8 mouse cellular contexts compared by ENCODE assay signal in the genomic region with DNA sequence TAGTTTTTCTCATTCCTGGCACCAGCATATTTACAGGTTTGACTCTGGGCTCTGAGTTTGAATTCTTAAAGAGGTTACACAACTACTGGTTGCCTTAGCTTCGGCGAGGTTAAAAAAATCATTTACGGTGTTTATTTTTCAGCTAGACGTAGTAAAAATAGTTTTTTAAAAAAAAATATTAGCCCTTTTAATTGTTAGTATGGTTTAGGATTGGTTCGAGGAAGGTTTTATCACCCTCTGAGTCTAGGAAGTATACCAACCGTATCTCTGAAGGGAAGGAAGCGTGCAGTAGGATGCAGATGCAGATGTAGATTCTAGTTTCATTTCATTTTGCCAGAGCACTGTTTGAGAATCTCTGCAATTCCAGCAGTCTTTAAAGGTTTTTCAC. TPM values are rescaled to one million over a fixed set of nuclear protein-coding genes. Genes with fewer than 3 reads are reported as not detected.
DNase-seq lines count a peak whose midpoint lies in the region; ATAC-seq and TF ChIP-seq lines count a peak whose summit lies in the region.

No protein-coding gene starts in this region.

- H3K9ac ChIP-seq in heart, embryonic 11.5 days (ENCODE audit: low read depth, low read length): peak overlapping the region; percentile 87
- peak overlapping the region; percentile 87; the same call in 1 of the 2 replicates for H3K9ac ChIP-seq in ES-E14 (ENCODE audit: insufficient read depth, low read depth, low read length, poor library complexity, severe bottlenecking)
- peak overlapping the region; percentile 85 for H3K9ac ChIP-seq in midbrain, embryonic 11.5 days (ENCODE audit: low read length)

- H3K4me2 ChIP-seq in heart, embryonic 11.5 days: peak overlapping the region; percentile 66
- peak overlapping the region; percentile 56 for H3K4me2 ChIP-seq in midbrain, embryonic 11.5 days

- in situ Hi-C loops in ES-E14 (cut with MboI; ENCODE audit: low sequenced_read_pairs in 2 of 2, unreplicated experiment in 2 of 2): no loop called here

- 0 out of 2 replicates have a peak overlapping the region, but pooled peaks have one; percentile 83 for H3K27ac ChIP-seq in heart, embryonic 11.5 days (ENCODE audit: low read depth, low read length)
- H3K27ac ChIP-seq in ES-E14 (ENCODE audit: insufficient read depth, low read depth, low read length, poor library complexity, severe bottlenecking): no peak overlapping the region
- H3K27ac ChIP-seq in midbrain, embryonic 11.5 days (ENCODE audit: low read depth, low read length): no peak overlapping the region

- ATAC-seq in heart, embryonic 11.5 days (replicated peaks; ENCODE audit: insufficient number of reproducible peaks, low FRiP score, low TSS enrichment): no peak
- ATAC-seq in midbrain, embryonic 11.5 days (ENCODE audit: low FRiP score): no peak

- no peaks in the 10 kb centered on the region for H3K27me3 ChIP-seq in heart, embryonic 11.5 days (ENCODE audit: control insufficient read depth, insufficient read depth, low read length)
- H3K27me3 ChIP-seq in midbrain, embryonic 11.5 days (ENCODE audit: control insufficient read depth, insufficient read depth, low read length): no peaks in the 10 kb centered on the region

- no peaks in the 10 kb centered on the region for H3K36me3 ChIP-seq in heart, embryonic 11.5 days (ENCODE audit: control insufficient read depth, insufficient read depth, low read length)
- no peaks in the 10 kb centered on the region for H3K36me3 ChIP-seq in ES-E14 (ENCODE audit: control insufficient read depth, insufficient read depth, low read length, poor library complexity, severe bottlenecking)
- no peaks in the 10 kb centered on the region for H3K36me3 ChIP-seq in midbrain, embryonic 11.5 days (ENCODE audit: control insufficient read depth, insufficient read depth, low read length)

- peak overlapping the region; percentile 82 for H3K4me3 ChIP-seq in heart, embryonic 11.5 days (ENCODE audit: low read depth, low read length)
- peak overlapping the region; percentile 77 to 91 for H3K4me3 ChIP-seq in ES-E14 (ENCODE audit: insufficient read depth in 1 of 2, low read depth in 1 of 2, low read length in 2 of 2, poor library complexity in 1 of 2, severe bottlenecking in 1 of 2)
- H3K4me3 ChIP-seq in midbrain, embryonic 11.5 days (ENCODE audit: low read depth, low read length): peak overlapping the region; percentile 73

- 7% methylated on average over 7 of the region's 7 CpGs for WGBS in heart, embryonic 11.5 days (ENCODE audit: insufficient replicate concordance)
- 10% methylated on average over 7 of the region's 7 CpGs for WGBS in midbrain, embryonic 11.5 days

- DNase-seq in heart, adult 11 months: no peak
- DNase-seq in ES-E14 (ENCODE audit: low read depth, low spot score): no peak
- peak; percentile 8 to 9 for DNase-seq in heart, postnatal 10 days
- DNase-seq in midbrain, embryonic 11.5 days (ENCODE audit: low spot score, missing footprints): peak; percentile 86
- no peak for DNase-seq in spleen, postnatal 10 days (ENCODE audit: low spot score in 2 of 2)
- DNase-seq in cerebellum, adult 11-12 months: no peak
- no peak for DNase-seq in retina, postnatal 1 day

- intact Hi-C loops in heart, postnatal 10 days (cut with DNase I): loop anchor here (2.0 kb wide), 1 partner anchor 51 kb away; no protein-coding TSS in a partner anchor

- no peaks in the 10 kb centered on the region for H3K9me3 ChIP-seq in heart, embryonic 11.5 days (replicated peaks; ENCODE audit: control insufficient read depth, low read length)
- no peaks in the 10 kb centered on the region for H3K9me3 ChIP-seq in ES-E14 (ENCODE audit: control insufficient read depth, insufficient read depth, low read depth, low read length)
- no peaks in the 10 kb centered on the region for H3K9me3 ChIP-seq in midbrain, embryonic 11.5 days (ENCODE audit: control insufficient read depth, low read length)

- H3K4me1 ChIP-seq in heart, embryonic 11.5 days (ENCODE audit: control insufficient read depth, insufficient read depth, low read length): peaks cover 9% of the 10 kb centered on the region
- H3K4me1 ChIP-seq in ES-E14 (ENCODE audit: control insufficient read depth in 2 of 2, insufficient read depth in 2 of 2, low read length in 2 of 2, poor library complexity in 1 of 2): peaks cover 0 to 3% of the 10 kb centered on the region in 2 experiments; a peak in 1 of 4 replicates
- peaks cover 12% of the 10 kb centered on the region for H3K4me1 ChIP-seq in midbrain, embryonic 11.5 days (ENCODE audit: control insufficient read depth, insufficient read depth, low read length)

TF ChIP-seq in ES-E14, 5 proteins besides CTCF, POLR2A, EP300 and RAD21:
- TF ChIP-seq HCFC1 (IDR thresholded peaks at IDR 0.05; ENCODE audit: borderline replicate concordance, insufficient read depth, low read length) (no peak), MAFK (IDR thresholded peaks at IDR 0.05; ENCODE audit: insufficient read depth, low read depth, low read length) (no peak), ZNF384 (IDR thresholded peaks at IDR 0.05; ENCODE audit: low read depth, low read length) (no peak), CHD2 (IDR thresholded peaks at IDR 0.05; ENCODE audit: low read depth, low read length) (no peak), ZC3H11A (IDR thresholded peaks at IDR 0.05; ENCODE audit: borderline replicate concordance, low read depth, low read length) (no peak)

RNA-seq across cellular contexts. Expression of a gene that starts 1.6 kb away (rescaled TPM):
- 7.6 and 7.9 TPM in 2 replicates for polyA plus RNA-seq in heart, embryonic 11.5 days (2014; fragmentation: Nextera tagmentation; extraction: Ambion mirVana)
- total RNA-seq in ES-E14 (2012; rRNA removed): 14.4 and 18.7 TPM in 2 replicates
- 10 to 100 TPM; 10.2 to 10.3 TPM for total RNA-seq in heart, postnatal 10 days (2021)
- 21.1 and 24.0 TPM in 2 replicates for polyA plus RNA-seq in midbrain, embryonic 11.5 days (2014; fragmentation: Nextera tagmentation; extraction: Ambion mirVana)

RNA-seq across cellular contexts. Expression of a gene that starts 52.4 kb away (rescaled TPM):
- polyA plus RNA-seq in heart, embryonic 11.5 days (2014; fragmentation: Nextera tagmentation; extraction: Ambion mirVana): 18.7 and 18.9 TPM in 2 replicates
- total RNA-seq in ES-E14 (2012; rRNA removed): 14.1 and 18.2 TPM in 2 replicates
- 10 to 100 TPM; 11.2 to 12.4 TPM for total RNA-seq in heart, postnatal 10 days (2021)
- 53.4 and 59.2 TPM in 2 replicates for polyA plus RNA-seq in midbrain, embryonic 11.5 days (2014; fragmentation: Nextera tagmentation; extraction: Ambion mirVana)

RNA-seq across cellular contexts. Expression of a gene that starts 55.9 kb away (rescaled TPM):
- polyA plus RNA-seq in heart, embryonic 11.5 days (2014; fragmentation: Nextera tagmentation; extraction: Ambion mirVana): 0.90 and 1.8 TPM in 2 replicates
- 0.22 and 0.37 TPM in 2 replicates for total RNA-seq in ES-E14 (2012; rRNA removed)
- total RNA-seq in heart, postnatal 10 days (2021): under 1 TPM; 0.47 to 0.72 TPM
- polyA plus RNA-seq in midbrain, embryonic 11.5 days (2014; fragmentation: Nextera tagmentation; extraction: Ambion mirVana): 0.23 and 0.65 TPM in 2 replicates

Comparison
In these comparisons a context has a peak if more than half of its experiments do, and no peak if none do; other contexts are left out.
1. DNase-seq: peak in heart, postnatal 10 days (2 of 2) and midbrain, embryonic 11.5 days (single experiment); none in heart, adult 11 months (single experiment), ES-E14 (single experiment), spleen, postnatal 10 days (0 of 2), cerebellum, adult 11-12 months (single experiment) and retina, postnatal 1 day (single experiment).
2. Peak in every context shown above with its lines, with median percentiles within 50 percentile points of each other: H3K4me3 ChIP-seq and H3K9ac ChIP-seq.